Mouse (Mus musculus) spleen, adult 2 months (tissue): ENCODE data around the gene Cct5. TPM values are rescaled to one million over a fixed set of nuclear protein-coding genes. Genes with fewer than 3 reads are reported as not detected.

Experiments used
- DNase-seq, 2 experiments: peaks; one replicate each; pipeline versions ENCODE4 v3.0.0 to v3.0.0-alpha.2; 2012 to 2021; ENCODE audit warnings: low spot score in 2 of 2, low read depth in 1 of 2
- H3K27ac ChIP-seq: fragments of 200-500 bp; 2 replicates; pipeline ENCODE4 v1.5.1; 2012; ENCODE audit warnings: low read length, inconsistent platforms; ENCODE audit not compliant: insufficient read depth
- H3K27me3 ChIP-seq: fragments of 200-500 bp; 2 replicates; pipeline ENCODE4 v1.6.1; 2012; ENCODE audit warnings: mild to moderate bottlenecking, moderate library complexity, low read length, inconsistent platforms; ENCODE audit not compliant: control insufficient read depth, insufficient read depth
- H3K36me3 ChIP-seq: fragments of 200-500 bp; 2 replicates; pipeline ENCODE4 v1.6.1; 2012; ENCODE audit warnings: mild to moderate bottlenecking, low read length, inconsistent platforms; ENCODE audit not compliant: control insufficient read depth, insufficient read depth
- H3K4me1 ChIP-seq: fragments of 200-500 bp; 2 replicates; pipeline ENCODE4 v1.6.1; 2011; ENCODE audit warnings: inconsistent platforms; ENCODE audit not compliant: control insufficient read depth, insufficient read depth, insufficient read length
- H3K4me3 ChIP-seq: fragments of 200-500 bp; 2 replicates; pipeline ENCODE4 v1.5.1; 2011; ENCODE audit warnings: mild to moderate bottlenecking, inconsistent platforms; ENCODE audit not compliant: insufficient read depth, insufficient read length; ENCODE audit errors: extremely low read depth
- CTCF ChIP-seq: fragments of 200-500 bp; IDR thresholded peaks from 2 replicates; pipeline ENCODE4 v1.5.1; 2011; ENCODE audit warnings: mild to moderate bottlenecking, inconsistent platforms; ENCODE audit not compliant: insufficient read depth, insufficient read length, insufficient replicate concordance; ENCODE audit errors: extremely low read depth
- POLR2A ChIP-seq: fragments of 200-500 bp; IDR thresholded peaks from 2 replicates; pipeline ENCODE4 v1.6.1; 2011; ENCODE audit warnings: low read depth, low read length, inconsistent platforms
- WGBS: fragments of 180-500 bp; shearing (Covaris S2); methylation state at CpG from one replicate; pipeline ENCODE4 v1.1.7; 2018; 5-methylcytosine and 5-hydroxymethylcytosine counted together
- polyA plus RNA-seq: library from polyadenylated mRNA; depleted of rRNA; stranded (reverse); fragments of >200 nt; gene quantifications from 2 replicates; pipeline ENCODE4 v1.2.3, GENCODE M21; 2012

Gene Cct5
- polyA plus RNA-seq, 1 experiment, result 66.9 TPM

- 90% methylated on average over 6 of the region's 6 CpGs for WGBS
- H3K36me3 ChIP-seq, result no peaks in the 10 kb centered on the region
- no peak for TF ChIP-seq CTCF
- H3K4me3 ChIP-seq, result no peak overlapping the region
- H3K4me1 ChIP-seq, result no peaks in the 10 kb centered on the region
- no peaks in the 10 kb centered on the region for H3K27me3 ChIP-seq
- no peak overlapping the region for H3K27ac ChIP-seq
- no peak for DNase-seq
These were observed 33.0 kb upstream of the Cct5 start for GRCm38 (mm10) chr15:31634582-31634981.

GRCm38 (mm10) chr15:31632478-31632877, 30.9 kb upstream of the Cct5 start:
- H3K36me3 ChIP-seq, result no peaks in the 10 kb centered on the region
- no peaks in the 10 kb centered on the region for H3K27me3 ChIP-seq
- no peak overlapping the region for H3K4me3 ChIP-seq
- no peak overlapping the region for H3K27ac ChIP-seq
- no peaks in the 10 kb centered on the region for H3K4me1 ChIP-seq
- TF ChIP-seq POLR2A (no peak), CTCF (no peak)
- no peak for DNase-seq
- 79% methylated on average over 4 of the region's 4 CpGs for WGBS

GRCm38 (mm10) chr15:31631396-31631858, 29.8 kb upstream of the Cct5 start:
- no peaks in the 10 kb centered on the region for H3K27me3 ChIP-seq
- no peak for TF ChIP-seq CTCF
- TF ChIP-seq POLR2A, result no peak
- no peak overlapping the region for H3K4me3 ChIP-seq
- no peak for DNase-seq
- no peaks in the 10 kb centered on the region for H3K4me1 ChIP-seq
- H3K36me3 ChIP-seq, result no peaks in the 10 kb centered on the region
- WGBS, result 92% methylated on average over 12 of the region's 12 CpGs
- no peak overlapping the region for H3K27ac ChIP-seq

- H3K36me3 ChIP-seq, result no peaks in the 10 kb centered on the region
- no peak overlapping the region for H3K27ac ChIP-seq
- TF ChIP-seq POLR2A, result no peak
- TF ChIP-seq CTCF, result no peak
- 90% methylated on average over 3 of the region's 3 CpGs for WGBS
- H3K27me3 ChIP-seq, result no peaks in the 10 kb centered on the region
- H3K4me3 ChIP-seq, result no peak overlapping the region
- DNase-seq, result no peak
- H3K4me1 ChIP-seq, result no peaks in the 10 kb centered on the region
These were observed 28.0 kb upstream of the Cct5 start for GRCm38 (mm10) chr15:31629556-31629955.

- TF ChIP-seq POLR2A, result no peak
- no peak for TF ChIP-seq CTCF
- no peak overlapping the region for H3K4me3 ChIP-seq
- 88% methylated on average over 10 of the region's 10 CpGs for WGBS
These were observed 26.6 kb upstream of the Cct5 start for GRCm38 (mm10) chr15:31628180-31628579.

GRCm38 (mm10) chr15:31627277-31628154, 25.9 kb upstream of the Cct5 start:
- WGBS, result 47% methylated on average over 12 of the region's 12 CpGs
- Histone ChIP-seq H3K4me3 (no peak overlapping the region), H3K4me1 (no peaks in the 10 kb centered on the region), H3K27ac (no peak overlapping the region), H3K27me3 (no peaks in the 10 kb centered on the region), H3K36me3 (no peaks in the 10 kb centered on the region)
- no peak for TF ChIP-seq POLR2A
- no peak for TF ChIP-seq CTCF
- no peak for DNase-seq

More at GRCm38 (mm10) chr15:31628180-31628579, 26.6 kb upstream of the Cct5 start:
- Histone ChIP-seq H3K27ac (no peak overlapping the region), H3K4me1 (no peaks in the 10 kb centered on the region), H3K27me3 (no peaks in the 10 kb centered on the region), H3K36me3 (no peaks in the 10 kb centered on the region)
- no peak for DNase-seq

- WGBS, result 91% methylated on average over 8 of the region's 8 CpGs
- no peaks in the 10 kb centered on the region for H3K27me3 ChIP-seq
- no peak for DNase-seq
- H3K4me3 ChIP-seq, result no peak overlapping the region
- H3K4me1 ChIP-seq, result peaks cover 14% of the 10 kb centered on the region; the same call in 1 of the 2 replicates
- no peaks in the 10 kb centered on the region for H3K36me3 ChIP-seq
- no peak overlapping the region for H3K27ac ChIP-seq
- TF ChIP-seq CTCF, result no peak
- no peak for TF ChIP-seq POLR2A
These were observed 17.9 kb upstream of the Cct5 start for GRCm38 (mm10) chr15:31619521-31619920.
